Mouse (Mus musculus): ENCODE measurements around the gene Tas2r134.

The Tas2r134 gene

GRCm38 (mm10) chr2:51652086-51652485 is 24.8 kb downstream of the Tas2r134 start:
- DNase-seq (ENCODE audit: low spot score in 2 of 2): peak in 1 of 2 experiments; percentile 14

GRCm38 (mm10) chr2:51657684-51658083 is 30.4 kb downstream of the Tas2r134 start:
- no peak for DNase-seq (ENCODE audit: low spot score in 2 of 2)

- no peak for DNase-seq (ENCODE audit: low spot score in 2 of 2)
Measured at GRCm38 (mm10) chr2:51658288-51658687, 31.0 kb downstream of the Tas2r134 start.

GRCm38 (mm10) chr2:51674321-51674720 is 47.0 kb downstream of the Tas2r134 start:
- no peak for DNase-seq (ENCODE audit: low spot score in 2 of 2)
